Mouse (Mus musculus): ENCODE measurements at regions not wholly inside any gene's neighbourhood (a gene's known extent, or its start where the extent isn't known, plus 50 kb on each side); places are given as distances from the start of the nearest gene placed in this dataset.
"Not testable (repeated sequence)": the region's sequence is repeated elsewhere in the genome, so short reads cannot be mapped to it uniquely, and the experiment has no call there.

DNA sequence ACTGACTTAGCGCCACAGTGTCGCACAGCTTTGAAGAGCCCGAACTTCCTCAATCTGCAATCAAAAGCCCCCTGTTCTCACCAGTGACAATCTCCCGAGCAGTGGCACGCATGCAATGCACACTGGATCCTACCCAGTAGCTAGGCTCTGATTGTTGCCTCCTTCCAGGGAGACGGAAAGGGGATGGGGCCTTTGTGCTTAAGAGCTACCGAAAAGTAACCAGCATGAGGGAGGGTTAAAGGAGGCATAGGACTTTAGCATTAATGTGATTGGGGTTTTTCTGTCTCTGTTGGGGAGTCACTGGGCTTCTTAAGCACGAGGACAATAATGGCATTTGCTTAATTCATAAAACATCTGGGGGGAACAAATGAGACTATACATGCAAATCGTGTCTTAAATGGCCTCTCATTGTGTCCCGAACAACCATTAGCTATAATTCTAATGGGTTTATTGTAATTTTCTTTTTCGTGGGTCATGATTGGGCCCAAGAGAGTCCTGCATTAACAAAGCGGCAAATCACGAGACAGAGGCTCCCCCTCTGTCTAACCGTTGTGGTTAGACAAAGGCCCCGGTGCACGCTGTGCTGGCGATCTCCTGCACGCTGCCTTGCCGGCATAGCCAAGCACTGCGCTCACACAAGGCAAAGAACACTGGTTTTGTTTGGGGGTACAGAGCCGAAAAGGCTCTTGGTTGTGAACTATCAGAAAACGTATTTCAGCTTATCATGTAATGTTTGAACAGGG, 223.2 kb downstream of the Dact1 start:
- no peak for DNase-seq

DNA sequence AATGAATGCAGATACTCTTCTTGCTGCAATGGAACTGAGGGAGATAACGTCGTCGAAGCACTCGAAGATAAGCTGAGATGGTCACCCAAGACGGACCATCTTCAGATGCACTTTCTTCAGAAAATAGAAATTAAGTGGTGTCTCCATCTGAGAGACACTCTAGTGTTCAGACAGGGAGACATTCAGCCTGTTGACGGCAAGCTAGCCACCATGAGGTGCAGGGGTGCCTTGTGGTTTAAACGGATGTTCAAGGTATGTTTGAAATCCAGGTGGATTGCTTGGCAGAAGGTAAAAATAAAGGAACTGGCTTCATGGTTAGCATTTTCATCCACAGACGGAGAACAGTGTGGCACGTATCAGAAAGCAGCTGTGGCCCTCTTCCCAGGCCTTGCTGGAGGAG, 224.0 kb downstream of the Dact1 start:
- DNase-seq, result no peak

DNA sequence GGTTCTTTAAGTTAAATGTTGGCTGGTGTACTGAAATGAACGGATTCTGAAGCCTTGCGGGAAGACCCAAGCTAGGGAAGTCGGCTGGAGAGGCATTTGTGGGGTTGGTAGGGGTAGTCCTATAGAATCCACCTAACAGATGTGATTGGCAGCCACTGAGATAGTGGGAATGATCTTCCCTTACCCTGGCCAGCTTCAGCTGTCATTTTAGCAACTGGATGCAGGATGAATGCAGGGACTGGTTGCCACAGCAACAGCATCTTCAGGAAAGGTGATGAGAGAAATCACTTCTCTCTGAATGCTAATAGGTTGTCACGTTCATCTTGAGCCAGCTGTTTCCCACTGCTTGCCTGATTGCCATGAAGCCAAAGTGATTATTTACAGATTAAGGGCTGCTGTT, 224.5 kb downstream of the Dact1 start:
- DNase-seq, result no peak

DNA sequence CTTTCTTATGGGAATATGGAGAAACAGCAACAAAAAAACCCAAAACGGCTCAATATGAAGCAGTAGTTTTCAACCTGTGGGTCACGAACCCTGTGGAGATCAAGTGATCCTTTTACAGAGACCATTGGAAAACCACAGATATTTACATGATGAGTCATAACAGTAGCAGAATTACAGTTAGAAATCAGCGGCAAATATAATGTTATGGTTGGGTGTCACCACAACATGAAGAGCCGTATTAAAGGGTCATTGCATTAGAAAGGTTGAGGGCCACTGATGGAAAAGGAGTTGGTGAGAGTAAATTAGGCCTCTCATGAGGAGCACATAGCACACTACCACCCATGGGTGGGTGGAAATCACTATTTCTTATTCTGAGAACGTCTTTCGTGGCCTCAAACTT, 225.6 kb downstream of the Dact1 start:
- DNase-seq, result no peak

DNA sequence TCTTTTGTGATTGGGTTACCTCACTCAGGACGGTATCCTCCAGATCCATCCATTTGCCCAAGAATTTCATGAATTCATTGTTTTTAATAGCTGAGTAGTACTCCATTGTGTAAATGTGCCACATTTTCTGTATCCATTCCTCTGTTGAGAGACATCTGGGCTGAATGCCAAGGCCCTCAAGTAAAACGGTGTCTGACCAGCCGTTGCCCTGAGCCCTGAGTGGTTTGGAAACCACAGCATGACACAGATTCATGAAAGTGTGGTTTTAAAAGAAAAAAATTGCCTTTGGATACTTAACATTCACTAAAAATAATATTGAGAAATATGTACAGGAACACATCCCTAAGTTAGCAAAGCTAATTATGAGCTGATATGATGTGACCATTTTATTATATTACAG, 226.1 kb downstream of the Dact1 start:
- DNase-seq, result not testable (repeated sequence)

DNA sequence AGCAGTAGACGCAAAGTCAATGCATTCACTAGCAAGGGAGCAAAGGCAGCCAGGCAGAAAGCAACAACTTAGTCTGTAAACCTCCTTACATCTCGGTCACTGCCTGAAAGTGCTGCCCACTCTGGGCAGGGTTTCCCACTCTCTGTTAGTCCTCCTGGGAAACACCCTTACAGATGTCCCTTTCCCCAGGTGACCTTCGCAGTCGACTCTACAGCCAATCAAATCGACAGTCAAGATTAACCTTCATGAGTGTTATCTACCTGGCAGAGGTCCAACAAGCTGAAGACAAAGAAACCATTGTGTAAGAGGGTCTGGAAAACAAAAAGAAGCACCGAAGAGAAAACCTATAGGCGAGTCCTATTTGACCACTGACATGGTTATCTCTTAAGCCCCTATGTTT, 229.0 kb downstream of the Dact1 start:
- DNase-seq, result no peak

DNA sequence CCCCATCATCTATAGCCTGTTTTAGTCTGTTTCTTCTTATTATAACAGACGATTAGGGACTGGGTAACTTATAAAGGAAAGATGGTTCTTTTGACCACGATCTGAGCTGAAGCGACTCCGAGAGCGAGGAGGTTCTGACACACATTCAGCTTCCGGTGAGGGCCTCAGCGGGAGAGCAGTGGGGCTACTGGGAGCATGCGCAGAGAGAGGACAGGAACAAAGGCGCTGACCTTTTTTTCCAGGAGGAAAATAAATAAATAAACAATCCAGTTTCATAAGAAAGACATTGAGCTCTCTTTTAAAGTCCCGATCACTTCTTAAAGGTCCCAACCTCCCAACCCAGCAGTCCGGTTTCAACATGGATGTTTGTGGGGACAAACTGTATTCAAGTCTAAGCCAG, 230.6 kb downstream of the Dact1 start:
- no peak for DNase-seq

DNA sequence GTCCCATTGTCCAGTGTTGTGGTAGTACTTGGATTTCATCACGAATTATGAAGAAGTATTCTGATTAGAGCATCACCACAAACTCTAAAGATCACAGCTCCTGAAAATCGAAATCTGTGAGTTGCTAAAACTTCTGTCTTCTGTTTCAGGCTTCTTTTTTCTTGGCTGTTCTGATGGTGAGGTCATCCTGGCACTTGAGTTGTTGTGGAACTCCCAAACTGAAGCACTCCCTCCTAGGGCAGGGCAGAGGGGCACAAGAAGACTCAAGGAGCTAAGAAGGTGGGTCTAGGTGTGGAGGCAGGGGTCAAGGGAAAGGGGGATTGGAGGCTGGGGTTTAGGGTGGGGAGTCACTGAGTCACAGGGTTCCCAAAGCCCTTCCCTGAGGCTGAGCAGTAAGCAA, 232.3 kb downstream of the Dact1 start:
- DNase-seq, result no peak

DNA sequence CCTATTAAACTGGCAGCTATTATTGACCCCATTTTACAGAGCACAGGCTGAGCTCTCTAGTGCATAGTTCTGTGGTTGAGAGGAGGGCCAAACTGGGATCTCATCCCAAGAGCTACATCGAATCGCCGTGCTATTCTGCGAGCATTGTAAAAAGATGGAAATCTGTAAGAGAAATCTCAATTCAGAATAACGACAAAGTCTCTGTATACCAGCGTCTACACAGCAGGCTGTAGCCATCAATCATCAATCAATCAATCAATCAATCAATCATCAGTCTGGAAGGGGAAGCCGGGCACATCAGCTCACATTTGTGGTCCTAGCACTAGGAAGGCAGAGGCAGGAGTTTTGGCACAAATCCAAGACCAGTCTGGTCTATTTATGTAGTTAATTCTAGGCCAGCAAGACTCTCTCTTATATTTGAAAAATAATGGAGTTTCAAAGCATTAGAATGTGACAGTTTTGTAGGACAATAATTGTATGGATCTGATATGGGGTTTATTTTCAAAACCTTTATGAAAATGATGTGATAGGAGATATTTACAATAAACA, 234.0 kb downstream of the Dact1 start:
- no peak for DNase-seq

DNA sequence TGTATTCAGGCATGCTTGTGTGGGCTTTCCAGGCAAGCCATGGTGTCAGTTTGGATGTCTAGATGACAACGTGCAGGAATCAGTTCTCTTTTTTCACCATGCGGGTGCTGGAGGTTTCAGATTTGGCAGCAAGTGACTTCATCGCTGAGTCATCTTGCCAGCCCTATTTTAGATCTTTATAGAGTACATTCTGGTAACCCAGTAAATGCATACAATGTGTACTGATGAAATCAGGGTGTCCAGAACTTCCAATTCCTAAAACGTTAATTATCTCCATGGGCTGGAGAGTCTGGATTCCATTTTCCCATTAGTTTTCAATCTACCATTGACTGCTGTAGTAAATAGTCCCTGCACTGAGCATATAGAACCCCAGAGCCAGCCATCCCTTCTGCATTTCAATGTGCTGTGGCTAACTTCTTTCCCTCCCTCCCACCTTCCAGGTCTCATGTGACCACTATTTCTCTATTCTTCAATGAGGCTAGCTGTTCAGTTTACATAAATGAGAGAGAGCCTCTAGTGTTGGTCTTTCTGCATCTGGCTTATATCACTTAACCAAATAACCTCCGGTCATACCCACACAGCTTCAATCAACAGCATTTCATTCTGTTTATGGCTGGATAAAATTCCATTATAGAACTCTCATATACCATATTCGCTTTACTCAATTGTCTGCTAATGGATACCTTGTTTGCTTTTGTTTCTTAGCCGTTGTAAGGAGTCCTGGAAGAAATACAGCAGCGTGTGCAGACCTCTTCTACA, 234.9 kb downstream of the Dact1 start:
- peak; percentile 71 for DNase-seq

DNA sequence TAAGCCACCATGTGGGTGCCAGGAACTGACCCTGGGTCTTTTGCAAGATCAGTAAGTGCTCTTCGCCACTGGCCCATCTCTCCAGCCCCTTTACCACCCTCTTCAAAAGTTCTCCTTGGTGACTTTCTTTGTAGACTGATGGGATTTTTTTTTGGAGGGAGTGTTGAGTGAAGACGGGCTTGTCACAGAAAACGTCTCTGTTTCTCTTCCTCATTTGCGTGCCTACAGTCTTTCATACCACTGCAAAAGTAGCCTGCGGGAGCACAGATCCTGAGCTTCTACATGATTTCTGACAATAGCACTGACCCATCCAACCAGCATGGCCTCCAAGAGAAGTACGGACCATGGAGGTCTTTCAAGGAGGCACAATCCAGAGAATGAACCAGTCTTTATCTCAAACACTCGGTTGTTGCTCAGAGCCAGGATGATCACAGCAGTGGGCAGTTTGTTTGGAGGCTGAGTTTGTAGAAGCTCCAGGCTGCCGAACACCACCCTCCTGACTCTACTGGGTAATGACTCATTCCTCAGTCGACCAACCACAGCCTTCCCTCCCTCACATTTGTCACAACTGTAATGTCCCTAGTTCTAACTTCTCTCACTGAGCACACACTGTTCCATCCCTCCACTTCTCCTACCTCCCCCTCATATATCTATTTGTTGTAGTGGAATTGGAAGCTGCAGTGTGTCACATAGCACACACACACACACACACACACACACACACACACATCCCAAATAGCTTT, 237.0 kb downstream of the Dact1 start:
- peak; percentile 14 for DNase-seq

DNA sequence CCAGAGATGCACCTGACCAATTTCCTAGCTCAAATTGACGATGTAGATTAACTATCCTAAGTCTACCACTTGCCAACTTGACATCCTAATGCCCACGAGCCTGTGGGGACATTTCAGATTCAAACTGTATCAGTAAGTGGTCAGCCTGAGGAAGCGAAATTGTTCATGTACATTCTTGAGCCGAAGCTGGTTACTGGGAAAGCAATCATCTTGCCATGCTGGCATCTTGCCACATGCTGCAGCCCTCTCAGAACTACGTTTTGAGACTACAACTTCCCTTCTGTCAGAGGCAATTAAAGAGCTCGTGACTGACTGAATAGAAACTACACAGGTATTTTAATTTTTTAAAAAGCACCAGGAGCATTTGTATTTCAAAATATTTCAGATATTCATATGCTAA, 239.7 kb downstream of the Dact1 start:
- DNase-seq, result no peak

DNA sequence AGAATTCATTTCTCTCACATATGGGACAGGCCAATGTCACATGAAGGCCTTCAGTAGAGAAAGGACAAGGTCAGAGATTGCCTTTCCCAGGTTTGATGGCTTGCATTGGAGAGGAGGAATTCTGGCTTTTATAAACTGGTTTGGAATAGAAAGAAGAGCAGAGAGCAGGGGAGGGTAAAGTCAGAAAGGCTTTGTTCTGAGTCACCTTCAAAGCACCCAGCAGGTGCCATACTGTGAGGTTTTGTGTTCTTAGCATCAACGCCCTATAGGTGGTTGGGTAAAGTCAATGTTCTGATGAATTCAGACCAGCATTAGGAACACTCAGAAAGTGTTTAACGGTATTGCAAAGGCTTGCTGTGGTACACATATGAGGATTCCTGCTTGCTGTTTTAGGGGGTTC, 244.5 kb downstream of the Dact1 start:
- no peak for DNase-seq

DNA sequence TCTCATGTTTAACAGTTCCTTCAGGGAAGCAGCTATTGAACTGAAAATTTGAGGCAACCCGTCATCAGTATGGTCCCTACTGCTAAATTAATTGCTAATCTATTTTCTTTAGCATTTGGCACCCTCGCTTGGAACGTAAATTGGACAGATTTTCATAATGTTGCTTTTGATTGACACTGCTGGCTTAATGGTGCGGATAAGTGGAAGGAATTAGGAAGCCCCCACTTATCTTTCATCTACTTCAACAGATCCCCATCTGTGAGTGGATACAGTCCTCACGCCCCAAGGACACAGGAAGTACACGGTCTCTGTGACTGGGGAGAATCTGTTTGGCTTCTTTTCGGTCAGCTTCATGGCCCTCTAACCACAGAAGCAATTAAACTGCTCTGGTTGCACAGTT, 251.6 kb downstream of the Dact1 start:
- no peak for DNase-seq

DNA sequence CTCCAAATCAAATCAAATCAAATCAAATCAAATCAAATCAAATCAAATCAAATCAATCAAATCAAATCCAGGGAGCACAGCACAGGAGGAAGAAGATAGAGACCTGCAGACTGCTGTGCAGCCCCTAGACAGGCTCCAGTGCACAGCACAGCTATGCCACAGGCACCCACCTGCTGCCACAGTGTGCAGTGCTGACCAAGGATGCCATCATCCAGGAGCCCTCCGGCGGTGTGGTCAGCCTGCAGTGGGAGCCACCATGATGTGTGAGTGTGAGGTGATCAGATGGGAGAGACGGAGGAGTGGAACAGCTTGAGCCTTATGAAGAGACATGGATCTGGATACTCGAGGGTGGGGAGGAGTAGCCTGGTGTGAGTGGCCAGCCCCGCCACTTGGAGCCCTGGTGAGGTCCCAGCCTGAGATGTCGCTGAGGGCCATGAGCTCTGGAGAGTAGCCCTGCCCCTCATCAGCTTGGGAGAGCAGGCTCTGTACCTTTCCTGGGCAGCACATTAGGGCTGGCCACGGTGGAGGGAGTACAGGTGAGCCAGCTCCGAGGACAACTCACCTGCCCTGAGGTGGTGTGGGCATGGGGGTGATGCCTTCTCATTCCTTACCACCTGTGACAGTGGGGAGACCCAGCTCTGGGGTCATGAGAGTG, 252.4 kb downstream of the Dact1 start:
- DNase-seq, result no peak

DNA sequence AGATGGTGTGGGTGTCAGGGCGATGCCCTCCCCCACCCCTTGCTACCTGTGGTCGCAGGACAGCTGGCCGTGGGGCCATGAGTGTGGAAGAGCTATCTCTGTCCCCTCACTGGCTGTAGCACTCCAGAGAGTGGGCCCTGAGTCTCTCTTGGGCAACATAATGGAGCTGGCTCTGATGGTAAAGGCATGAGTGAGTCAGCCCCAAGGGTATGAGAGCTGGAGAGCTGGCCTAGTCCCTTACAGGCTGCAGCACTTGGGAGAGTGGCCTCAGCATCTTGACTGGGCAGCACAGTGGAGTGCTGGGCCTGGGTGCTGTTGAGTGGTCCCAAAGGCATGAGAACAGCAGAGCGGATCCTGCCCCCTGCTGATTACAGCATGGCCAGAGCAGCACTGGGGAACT, 253.5 kb downstream of the Dact1 start:
- no peak for DNase-seq

DNA sequence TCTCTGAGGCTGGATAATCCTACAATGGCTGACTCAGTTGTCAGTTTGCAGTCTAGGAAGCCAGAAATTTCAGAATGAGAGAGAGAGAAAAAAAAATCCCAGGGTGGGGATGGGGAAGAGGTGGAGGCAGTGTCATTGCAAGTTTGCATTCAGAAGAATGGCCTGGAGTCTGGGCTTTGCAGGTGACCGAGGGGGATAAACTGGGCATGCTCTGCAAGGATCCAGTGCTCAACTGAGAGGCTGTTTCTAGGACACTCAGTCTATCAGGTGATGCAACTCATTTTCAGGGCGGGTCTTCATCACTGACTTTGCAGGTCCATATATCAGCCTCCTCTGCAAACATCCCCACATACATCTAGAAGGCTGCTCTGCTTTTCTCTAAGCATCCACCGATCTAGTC, 256.7 kb downstream of the Dact1 start:
- DNase-seq, result no peak

DNA sequence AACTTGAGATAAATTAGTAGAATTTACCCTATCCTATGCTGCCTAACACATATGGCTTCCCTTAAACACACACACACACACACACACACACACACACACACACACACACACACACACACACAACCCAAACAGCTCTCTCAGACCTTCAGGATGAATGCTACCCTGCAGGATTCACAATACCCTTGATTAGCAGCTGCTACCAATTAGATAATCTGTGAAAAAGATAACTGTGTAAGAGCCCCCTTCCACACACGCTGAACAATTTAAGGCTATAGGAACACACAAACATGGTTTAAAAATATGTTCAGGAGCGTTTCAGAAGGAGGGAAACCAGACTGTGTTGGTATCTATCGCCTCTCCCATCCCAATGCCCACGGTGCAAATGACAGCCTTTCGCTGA, 258.6 kb downstream of the Dact1 start:
- DNase-seq, result no peak

DNA sequence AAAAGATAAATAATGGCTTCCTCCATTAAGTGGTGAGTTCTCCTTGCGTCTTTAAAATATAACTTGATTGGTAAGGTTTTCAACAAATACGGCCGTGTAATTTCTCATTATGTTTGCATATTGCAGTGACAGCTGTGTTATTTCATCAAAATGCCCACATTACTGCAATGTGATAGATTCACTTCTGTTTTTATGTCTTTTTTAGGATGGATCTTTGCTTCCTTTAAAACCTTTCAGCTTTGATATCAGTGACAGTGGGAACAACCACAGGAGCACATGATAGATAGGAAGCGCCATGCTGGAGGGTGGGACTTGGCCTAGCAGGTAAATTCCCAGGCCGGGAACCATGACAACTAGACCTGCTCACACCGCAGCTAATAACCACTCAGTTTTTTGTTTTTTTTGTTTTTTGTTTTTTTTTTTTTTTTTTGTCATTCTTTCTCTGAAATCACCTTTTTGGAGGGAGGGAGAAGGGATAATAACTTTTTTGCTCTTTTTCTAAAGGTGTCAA, 259.3 kb downstream of the Dact1 start:
- DNase-seq, result peak; percentile 6

DNA sequence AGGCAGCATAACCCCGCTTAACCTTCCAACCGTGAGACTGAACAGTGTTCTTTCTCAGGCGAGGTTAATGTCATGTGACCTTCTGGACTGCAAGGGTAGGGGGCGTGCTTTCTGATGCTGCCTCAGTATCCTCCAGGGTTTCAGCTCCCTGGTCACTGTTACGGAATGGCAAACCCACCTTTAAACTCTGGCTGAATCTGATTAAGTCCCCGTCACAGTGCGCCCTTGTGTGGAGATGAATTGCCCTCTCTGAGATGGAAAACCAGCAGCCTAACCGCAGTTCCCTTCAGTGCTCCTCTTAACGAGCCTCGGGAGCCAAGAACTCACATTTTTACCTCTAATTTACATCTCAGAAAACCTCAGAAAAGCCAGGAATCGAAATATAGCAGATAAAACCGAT, 260.0 kb downstream of the Dact1 start:
- DNase-seq, result no peak

DNA sequence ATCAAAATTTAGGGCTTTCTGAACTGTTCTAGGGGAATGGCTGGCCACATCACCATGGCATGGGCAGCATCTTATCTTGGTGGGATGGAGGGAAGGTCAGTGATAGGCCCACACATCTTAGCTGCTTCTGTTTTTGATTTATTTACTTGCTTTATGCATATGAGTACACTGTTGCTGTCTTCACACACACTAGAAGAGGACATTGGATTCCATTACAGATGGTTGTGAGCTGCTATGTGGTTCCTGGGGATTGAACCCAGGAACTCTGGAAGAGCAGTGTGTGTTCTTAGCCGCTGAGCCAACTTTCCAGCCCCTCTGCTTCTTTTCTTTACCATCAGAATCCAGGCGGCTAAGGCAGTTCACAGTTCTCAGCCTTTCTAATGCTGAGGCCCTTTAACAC, 260.4 kb downstream of the Dact1 start:
- DNase-seq, result no peak

DNA sequence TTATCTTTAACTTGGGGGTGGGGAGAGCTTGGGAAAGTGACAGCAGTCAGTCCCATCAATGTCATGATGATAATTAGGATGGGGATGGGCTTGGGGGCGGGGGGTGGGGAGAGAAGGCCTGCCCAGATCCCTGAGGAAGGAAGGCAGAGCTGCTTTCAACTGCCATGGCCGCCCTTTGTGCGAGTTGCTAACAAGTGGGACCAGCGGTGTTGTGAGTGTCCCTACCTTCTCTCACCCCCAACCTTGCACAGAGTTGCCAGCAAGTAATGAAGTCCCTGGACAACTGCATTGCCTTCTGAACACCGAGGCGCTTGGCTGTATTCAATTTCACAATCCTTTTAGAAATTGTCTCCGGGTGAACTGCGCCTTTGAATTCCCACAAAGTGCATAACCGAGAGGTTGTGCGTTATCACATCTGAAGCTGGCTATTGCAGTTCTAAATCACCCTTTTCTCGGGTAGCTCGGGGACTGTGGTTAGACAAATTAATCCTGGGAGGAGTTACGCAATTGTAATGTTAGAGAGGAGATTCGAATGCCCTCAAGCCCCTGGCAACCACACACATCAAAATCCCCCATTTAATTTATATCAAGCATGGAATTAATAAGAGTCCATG, 257.9 kb upstream of the Daam1 start:
- no peak for DNase-seq

DNA sequence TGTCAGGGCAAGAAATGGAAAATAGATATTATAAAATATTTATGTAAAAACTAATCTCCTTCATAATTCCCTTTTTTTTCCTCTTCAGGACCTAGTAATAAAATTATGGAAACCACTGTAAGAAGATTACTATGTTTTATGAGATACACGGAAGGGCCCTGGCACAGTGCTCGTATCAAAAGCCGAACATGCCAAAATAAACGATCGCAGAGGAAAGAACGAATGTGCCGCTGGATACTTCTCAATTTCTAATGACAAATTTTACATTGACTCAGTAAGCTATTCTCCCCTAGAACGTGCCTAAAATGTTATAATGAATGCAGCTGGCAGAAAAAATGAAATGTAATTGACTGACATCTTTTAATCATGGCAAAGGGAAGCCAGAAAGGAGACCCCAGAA, 257.4 kb upstream of the Daam1 start:
- DNase-seq, result no peak
